15 mouse cellular contexts compared by ENCODE assay signal in the genomic region with DNA sequence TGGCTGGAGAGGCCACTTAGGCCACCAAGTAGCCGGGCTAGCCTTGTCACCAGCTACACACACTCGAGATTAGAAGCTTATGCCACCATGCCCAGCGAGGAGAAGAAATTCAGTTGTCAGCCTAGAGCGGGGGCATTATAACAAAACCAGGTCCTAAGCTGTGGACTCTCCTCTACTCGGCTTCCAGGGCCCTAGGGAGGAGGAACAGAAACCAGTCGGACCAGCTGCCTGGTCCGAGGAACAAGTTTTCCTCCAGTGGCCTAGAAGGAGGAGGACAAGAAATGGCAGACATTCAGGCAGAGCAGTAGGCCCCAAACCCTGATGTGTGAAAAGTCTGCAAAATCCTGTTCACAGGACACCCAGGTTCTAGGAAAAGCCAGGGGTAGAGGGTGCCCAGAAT. TPM values are rescaled to one million over a fixed set of nuclear protein-coding genes. Genes with fewer than 3 reads are reported as not detected.
DNase-seq lines count a peak whose midpoint lies in the region; ATAC-seq and TF ChIP-seq lines count a peak whose summit lies in the region.
"Had no signal": no experiment of that assay in that cellular context is flagged by ENCODE, and none has a peak within 500 bp of the region (broad histone marks: within the 10 kb centered on the region; RNA-seq: fewer than 3 reads in every experiment).

No protein-coding gene starts in this region.

- no peaks in the 10 kb centered on the region for H3K36me3 ChIP-seq in lung, embryonic 14.5 days (ENCODE audit: insufficient read depth)
- no peaks in the 10 kb centered on the region for H3K36me3 ChIP-seq in intestine, embryonic 15.5 days

- no peak overlapping the region for H3K4me2 ChIP-seq in lung, embryonic 14.5 days
- H3K4me2 ChIP-seq in intestine, embryonic 15.5 days (replicated peaks): peak overlapping the region; percentile 24; the same call in 1 of the 2 replicates
- H3K4me2 ChIP-seq: hindbrain, embryonic 14.5 days had no signal

- no peak for TF ChIP-seq CTCF in lung, embryonic 14.5 days (IDR thresholded peaks at IDR 0.05; ENCODE audit: low read depth)

- no peak overlapping the region for H3K9ac ChIP-seq in lung, embryonic 14.5 days
- no peak overlapping the region for H3K9ac ChIP-seq in intestine, embryonic 15.5 days
- H3K9ac ChIP-seq: forebrain, postnatal 0 days; hindbrain, embryonic 14.5 days had no signal

- no peaks in the 10 kb centered on the region for H3K27me3 ChIP-seq in lung, embryonic 14.5 days (ENCODE audit: insufficient read depth, low read length)
- H3K27me3 ChIP-seq in intestine, embryonic 15.5 days (replicated peaks): no peaks in the 10 kb centered on the region
- H3K27me3 ChIP-seq: Patski had no signal

- no peaks in the 10 kb centered on the region for H3K9me3 ChIP-seq in lung, embryonic 14.5 days (ENCODE audit: low read depth, low read length)
- H3K9me3 ChIP-seq in intestine, embryonic 15.5 days: no peaks in the 10 kb centered on the region

- ATAC-seq in lung, embryonic 14.5 days (ENCODE audit: insufficient read depth): no peak
- ATAC-seq in intestine, embryonic 15.5 days: no peak
- ATAC-seq: forebrain, postnatal 0 days; Patski had no signal

- WGBS in lung, embryonic 14.5 days: 66% methylated on average over 7 of the region's 7 CpGs
- WGBS in intestine, embryonic 15.5 days: 70% methylated on average over 7 of the region's 7 CpGs

- peaks cover 14% of the 10 kb centered on the region for H3K4me1 ChIP-seq in lung, embryonic 14.5 days (ENCODE audit: insufficient read depth)
- H3K4me1 ChIP-seq in intestine, embryonic 15.5 days (replicated peaks): peaks cover 77% of the 10 kb centered on the region

- peak overlapping the region; percentile 38; the same call in 1 of the 2 replicates for H3K27ac ChIP-seq in lung, embryonic 14.5 days (ENCODE audit: low read depth)
- H3K27ac ChIP-seq in intestine, embryonic 15.5 days: peak overlapping the region; percentile 67
- H3K27ac ChIP-seq: hindbrain, embryonic 14.5 days had no signal

- peak; percentile 33 for DNase-seq in kidney, adult 18-20 months
- no peak for DNase-seq in kidney, adult 9 months
- peak; percentile 49 for DNase-seq in lung, embryonic 14.5 days
- no peak for DNase-seq in lung, postnatal 10 days
- peak; percentile 36 for DNase-seq in lung, postnatal 36 days
- no peak for DNase-seq in layer of hippocampus, postnatal 14 days (ENCODE audit: low spot score in 2 of 2)
- DNase-seq in frontal cortex, postnatal 14 days (ENCODE audit: low spot score in 2 of 2): no peak
- DNase-seq: cerebellum, adult 18-20 months; forebrain, postnatal 0 days; gastrocnemius, postnatal 14 days; midbrain, embryonic 14.5 days had no signal

- no peak overlapping the region for H3K4me3 ChIP-seq in lung, embryonic 14.5 days (ENCODE audit: low read depth, low read length)
- no peak overlapping the region for H3K4me3 ChIP-seq in intestine, embryonic 15.5 days (replicated peaks)
- H3K4me3 ChIP-seq: layer of hippocampus, adult 2 months had no signal

RNA-seq across cellular contexts. Expression of a gene that starts 12.2 kb away (rescaled TPM):
- 21.7 and 22.2 TPM in 2 replicates for polyA plus RNA-seq in lung, embryonic 14.5 days (2014; fragmentation: Nextera tagmentation; extraction: Ambion mirVana)
- 106 and 127 TPM in 2 replicates for polyA plus RNA-seq in intestine, embryonic 15.5 days (2015; fragmentation: Nextera tagmentation; extraction: Ambion mirVana)
- total RNA-seq in layer of hippocampus, postnatal 14 days (2021): 10 to 100 TPM; 11.2 to 15.2 TPM

Comparison
In these comparisons a context has a peak if more than half of its experiments do, and no peak if none do; other contexts are left out.
1. DNase-seq: peak in kidney, adult 18-20 months (single experiment), lung, embryonic 14.5 days (single experiment) and lung, postnatal 36 days (single experiment); none in kidney, adult 9 months (single experiment), lung, postnatal 10 days (single experiment), layer of hippocampus, postnatal 14 days (0 of 2) and frontal cortex, postnatal 14 days (0 of 2).